ENCODE assay signal across 17 mouse cellular contexts in the genomic region with DNA sequence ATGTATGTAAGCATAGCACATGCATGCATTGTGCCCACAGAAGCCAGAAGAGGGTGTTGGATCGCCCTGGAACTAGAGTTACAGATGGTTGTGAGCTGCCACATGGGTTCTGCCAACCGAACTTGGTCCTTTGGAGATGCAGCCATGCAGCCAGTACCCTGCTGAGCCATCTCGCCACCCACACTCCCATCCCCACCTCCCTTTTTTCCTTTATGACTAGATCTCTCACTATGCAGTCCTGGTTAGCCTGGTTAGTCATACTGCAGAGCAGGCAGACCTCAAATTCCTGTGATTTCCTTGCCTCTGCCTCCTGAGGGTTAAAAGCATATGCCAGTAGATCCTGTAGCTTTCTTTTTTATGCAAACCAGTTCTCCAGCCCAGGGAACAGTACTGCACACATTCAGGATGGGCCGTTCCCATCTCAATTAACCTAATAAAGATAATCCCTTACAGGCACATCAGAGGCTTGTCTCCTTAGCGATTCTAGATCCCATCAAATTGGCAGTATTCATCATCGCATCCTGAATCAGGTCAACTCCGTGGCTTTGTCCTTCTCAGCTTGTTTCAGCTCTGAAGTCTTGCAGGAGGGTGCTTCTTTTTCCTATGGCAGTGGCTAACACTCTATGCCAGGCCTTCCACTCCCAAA. TPM values are rescaled to one million over a fixed set of nuclear protein-coding genes. Genes with fewer than 3 reads are reported as not detected.
DNase-seq lines count a peak whose midpoint lies in the region; ATAC-seq and TF ChIP-seq lines count a peak whose summit lies in the region.
"Had no signal": no experiment of that assay in that cellular context is flagged by ENCODE, and none has a peak within 500 bp of the region (broad histone marks: within the 10 kb centered on the region; RNA-seq: fewer than 3 reads in every experiment).

No protein-coding gene starts in this region.

- no peak overlapping the region for H3K4me3 ChIP-seq in hindbrain, postnatal 0 days (ENCODE audit: low read length)
- no peak overlapping the region for H3K4me3 ChIP-seq in hindbrain, embryonic 11.5 days (ENCODE audit: low read depth, low read length)
- no peak overlapping the region for H3K4me3 ChIP-seq in olfactory bulb, adult 2 months (ENCODE audit: insufficient read depth, low read depth, low read length)
- no peak overlapping the region for H3K4me3 ChIP-seq in gastrocnemius, adult 2 months
- H3K4me3 ChIP-seq: embryonic facial prominence, embryonic 13.5 days; heart, embryonic 15.5 days; hindbrain, embryonic 12.5 days; liver, embryonic 13.5 days had no signal

- no peak for DNase-seq in hindbrain, postnatal 0 days (ENCODE audit: low spot score)
- no peak for DNase-seq in hindbrain, embryonic 11.5 days (ENCODE audit: low spot score)
- DNase-seq in right cerebral cortex, adult 18-20 months: peak; percentile 68
- no peak for DNase-seq in right cerebral cortex, postnatal 14 days
- DNase-seq in NIH3T3 (ENCODE audit: low read depth): peak; percentile 79
- no peak for DNase-seq in gastrocnemius, adult 2 months
- DNase-seq in urinary bladder, postnatal 10 days (ENCODE audit: low spot score): no peak
- DNase-seq: cerebellum, postnatal 25 days; kidney, adult 18-20 months; kidney, postnatal 4 days; liver, embryonic 13.5 days had no signal

- H3K9ac ChIP-seq in hindbrain, postnatal 0 days (replicated peaks; ENCODE audit: low read length): 0 out of 2 replicates have a peak overlapping the region, but pooled peaks have one; percentile 5
- H3K9ac ChIP-seq in hindbrain, embryonic 11.5 days (ENCODE audit: low read depth, low read length): no peak overlapping the region
- H3K9ac ChIP-seq: embryonic facial prominence, embryonic 13.5 days; heart, embryonic 15.5 days; hindbrain, embryonic 12.5 days; liver, embryonic 13.5 days had no signal

- no peak overlapping the region for H3K27ac ChIP-seq in hindbrain, postnatal 0 days
- H3K27ac ChIP-seq in hindbrain, embryonic 11.5 days (ENCODE audit: low read depth, low read length): no peak overlapping the region
- H3K27ac ChIP-seq in olfactory bulb, adult 2 months (ENCODE audit: insufficient read depth, low read depth, low read length): peak overlapping the region; percentile 68; the same call in 1 of the 2 replicates
- H3K27ac ChIP-seq in gastrocnemius, adult 2 months: no peak overlapping the region
- H3K27ac ChIP-seq: embryonic facial prominence, embryonic 13.5 days; heart, embryonic 15.5 days; hindbrain, embryonic 12.5 days; liver, embryonic 13.5 days had no signal

- ATAC-seq in hindbrain, postnatal 0 days: peak; percentile 48; the same call in 1 of the 2 replicates
- ATAC-seq in hindbrain, embryonic 11.5 days (ENCODE audit: low FRiP score): no peak
- ATAC-seq: forebrain, embryonic 14.5 days; lung, postnatal 0 days had no signal

- intact Hi-C loops in gastrocnemius, adult 2 months (cut with DNase I): no loop called here

- no peak for TF ChIP-seq CTCF in hindbrain, postnatal 0 days (IDR thresholded peaks at IDR 0.05; ENCODE audit: low read depth)
- no peak for TF ChIP-seq CTCF in olfactory bulb, adult 2 months (IDR thresholded peaks at IDR 0.05; ENCODE audit: insufficient read depth, low read depth, low read length)
- no peak for TF ChIP-seq CTCF in gastrocnemius, adult 2 months (IDR thresholded peaks at IDR 0.05)

- H3K4me1 ChIP-seq in hindbrain, postnatal 0 days (ENCODE audit: insufficient read depth, low read length): no peaks in the 10 kb centered on the region
- no peaks in the 10 kb centered on the region for H3K4me1 ChIP-seq in hindbrain, embryonic 11.5 days (replicated peaks; ENCODE audit: control insufficient read depth, insufficient read depth, low read length)
- peaks cover 24% of the 10 kb centered on the region for H3K4me1 ChIP-seq in olfactory bulb, adult 2 months (ENCODE audit: control insufficient read depth, insufficient read depth, low read length)
- H3K4me1 ChIP-seq: hindbrain, embryonic 12.5 days had no signal

- H3K36me3 ChIP-seq in hindbrain, postnatal 0 days (ENCODE audit: insufficient read depth, low read length): no peaks in the 10 kb centered on the region
- no peaks in the 10 kb centered on the region for H3K36me3 ChIP-seq in hindbrain, embryonic 11.5 days (ENCODE audit: control insufficient read depth, insufficient read depth, low read length)
- H3K36me3 ChIP-seq: embryonic facial prominence, embryonic 13.5 days; hindbrain, embryonic 12.5 days; liver, embryonic 13.5 days had no signal

- 41% methylated on average over 7 of the region's 7 CpGs for WGBS in hindbrain, postnatal 0 days
- 54% methylated on average over 7 of the region's 7 CpGs for WGBS in hindbrain, embryonic 11.5 days
- 35% methylated on average over 7 of the region's 7 CpGs for WGBS in olfactory bulb, adult 2 months

- no peaks in the 10 kb centered on the region for H3K9me3 ChIP-seq in hindbrain, postnatal 0 days (ENCODE audit: low read length)
- H3K9me3 ChIP-seq in hindbrain, embryonic 11.5 days (ENCODE audit: control insufficient read depth, low read length): no peaks in the 10 kb centered on the region
- H3K9me3 ChIP-seq: embryonic facial prominence, embryonic 13.5 days; heart, embryonic 15.5 days; hindbrain, embryonic 12.5 days; liver, embryonic 13.5 days had no signal

- H3K4me2 ChIP-seq in hindbrain, postnatal 0 days (ENCODE audit: low read depth, low read length): no peak overlapping the region
- no peak overlapping the region for H3K4me2 ChIP-seq in hindbrain, embryonic 11.5 days (replicated peaks; ENCODE audit: low read depth, low read length)
- H3K4me2 ChIP-seq: embryonic facial prominence, embryonic 13.5 days; heart, embryonic 15.5 days; hindbrain, embryonic 12.5 days; liver, embryonic 13.5 days had no signal

- H3K27me3 ChIP-seq in hindbrain, postnatal 0 days (ENCODE audit: insufficient read depth, low read length): no peaks in the 10 kb centered on the region
- H3K27me3 ChIP-seq in hindbrain, embryonic 11.5 days (ENCODE audit: control insufficient read depth, insufficient read depth, low read length): no peaks in the 10 kb centered on the region
- H3K27me3 ChIP-seq: embryonic facial prominence, embryonic 13.5 days; heart, embryonic 15.5 days; hindbrain, embryonic 12.5 days; liver, embryonic 13.5 days had no signal

- no peak for TF ChIP-seq POLR2A in olfactory bulb, adult 2 months (IDR thresholded peaks at IDR 0.05; ENCODE audit: insufficient read depth, low read depth, low read length)

RNA-seq across cellular contexts. Expression of gene Cmtm4, which starts 15.1 kb away (rescaled TPM):
- 38.4 and 40.5 TPM in 2 replicates for total RNA-seq in hindbrain, postnatal 0 days (2014; rRNA removed)
- polyA plus RNA-seq in hindbrain, postnatal 0 days (2015; fragmentation: Nextera tagmentation; extraction: Ambion mirVana): 2.7 and 2.9 TPM in 2 replicates
- 2.7 and 3.8 TPM in 2 replicates for polyA plus RNA-seq in hindbrain, embryonic 11.5 days (2014; fragmentation: Nextera tagmentation; extraction: Ambion mirVana)
- not detected in 2 replicates for polyA plus RNA-seq in olfactory bulb, adult 2 months (2012; ENCODE audit: insufficient read depth, insufficient read length, low replicate concordance, missing spikeins)
- total RNA-seq in gastrocnemius, adult 2 months (2021): 1 to 10 TPM; 3.9 to 5.7 TPM

RNA-seq across cellular contexts. Expression of gene Dync1li2, which starts 32.1 kb away (rescaled TPM):
- total RNA-seq in hindbrain, postnatal 0 days (2014; rRNA removed): 59.0 and 59.1 TPM in 2 replicates
- 71.1 and 73.9 TPM in 2 replicates for polyA plus RNA-seq in hindbrain, postnatal 0 days (2015; fragmentation: Nextera tagmentation; extraction: Ambion mirVana)
- 95.4 and 96.4 TPM in 2 replicates for polyA plus RNA-seq in hindbrain, embryonic 11.5 days (2014; fragmentation: Nextera tagmentation; extraction: Ambion mirVana)
- 65.6 TPM in 1 of 2 replicates, not detected in the other for polyA plus RNA-seq in olfactory bulb, adult 2 months (2012; ENCODE audit: insufficient read depth, insufficient read length, low replicate concordance, missing spikeins)
- total RNA-seq in gastrocnemius, adult 2 months (2021): 100 to 1,000 TPM in 1 of 2 experiments, 10 to 100 TPM in 1; 99.8 to 100 TPM

Comparison
In these comparisons a context has a peak if more than half of its experiments do, and no peak if none do; other contexts are left out.
1. DNase-seq: peak in right cerebral cortex, adult 18-20 months (single experiment) and NIH3T3 (single experiment); none in hindbrain, postnatal 0 days (single experiment), hindbrain, embryonic 11.5 days (single experiment), right cerebral cortex, postnatal 14 days (single experiment), gastrocnemius, adult 2 months (single experiment) and urinary bladder, postnatal 10 days (single experiment).